Mouse (Mus musculus) spleen, postnatal 4 days (tissue): ENCODE data around the gene Gm49450.

Experiments used
- DNase-seq, 2 experiments: peaks; one replicate each; pipeline ENCODE4 v3.0.0; 2022; ENCODE audit warnings: low spot score in 2 of 2

The Gm49450 gene

GRCm38 (mm10) chr15:98953401-98954356 is at the start of gene Gm49450, which contains the start of gene Tuba1a:
Gm49450 (minus strand) TSS chr15:98953551.
Tuba1a (minus strand) TSS chr15:98953703.
- peak in 1 of 2 experiments; percentile 77 for DNase-seq

GRCm38 (mm10) chr15:99001451-99001931 is 48.1 kb upstream of the Gm49450 start:
- DNase-seq: no peak

- DNase-seq: peak; percentile 57 to 79
Measured at GRCm38 (mm10) chr15:99000535-99001283, 47.4 kb upstream of the Gm49450 start.

GRCm38 (mm10) chr15:98998775-98999157 is 45.4 kb upstream of the Gm49450 start:
- DNase-seq: no peak

- DNase-seq: no peak
Measured at GRCm38 (mm10) chr15:98997938-98998774, 44.8 kb upstream of the Gm49450 start.

- DNase-seq: no peak
Measured at GRCm38 (mm10) chr15:98996840-98997239, 43.5 kb upstream of the Gm49450 start.

GRCm38 (mm10) chr15:98994957-98995520 is 41.7 kb upstream of the Gm49450 start:
- DNase-seq: no peak

GRCm38 (mm10) chr15:98993865-98994264 is 40.5 kb upstream of the Gm49450 start:
- DNase-seq: peak; percentile 88 to 97

- peak; percentile 94 to 99 for DNase-seq
Measured at GRCm38 (mm10) chr15:98993093-98993793, 39.9 kb upstream of the Gm49450 start.

- DNase-seq: peak; percentile 30 to 63
Measured at GRCm38 (mm10) chr15:98992086-98992912, 38.9 kb upstream of the Gm49450 start.

- no peak for DNase-seq
Measured at GRCm38 (mm10) chr15:98991540-98992050, 38.2 kb upstream of the Gm49450 start.

- DNase-seq: no peak
Measured at GRCm38 (mm10) chr15:98990669-98991539, 37.6 kb upstream of the Gm49450 start.

- DNase-seq: no peak
Measured at GRCm38 (mm10) chr15:98989701-98990430, 36.5 kb upstream of the Gm49450 start.

- DNase-seq: no peak
Measured at GRCm38 (mm10) chr15:98988787-98989186, 35.4 kb upstream of the Gm49450 start.

GRCm38 (mm10) chr15:98987661-98988181 is 34.4 kb upstream of the Gm49450 start:
- DNase-seq: no peak

- DNase-seq: no peak
Measured at GRCm38 (mm10) chr15:98987077-98987630, 33.8 kb upstream of the Gm49450 start.
